Mouse (Mus musculus) CH12.LX (cell line): ENCODE data around the gene 1110017D15Rik. TPM values are rescaled to one million over a fixed set of nuclear protein-coding genes. Genes with fewer than 3 reads are reported as not detected.

Experiments
- DNase-seq: peaks from one replicate; pipeline ENCODE4 v3.0.0-alpha.2; 2013; ENCODE audit errors: extremely low read depth
- H3K27ac ChIP-seq: 2 replicates; pipeline ENCODE4 v1.5.1; 2012; ENCODE audit warnings: low read depth, mild to moderate bottlenecking, control low read depth, moderate library complexity; ENCODE audit not compliant: insufficient read depth
- H3K27me3 ChIP-seq: replicated peaks from 2 replicates; pipeline ENCODE3; 2012; ENCODE audit warnings: inconsistent platforms
- H3K36me3 ChIP-seq, 2 experiments: replicated peaks in 1 of 2; 2 replicates each; pipeline versions ENCODE3 to v1.6.1; 2012; ENCODE audit warnings: inconsistent platforms in 1 of 2, low read length in 1 of 2, mild to moderate bottlenecking in 1 of 2, mixed read lengths in 1 of 2, moderate library complexity in 1 of 2; ENCODE audit not compliant: control insufficient read depth in 1 of 2, insufficient read depth in 1 of 2
- H3K4me1 ChIP-seq, 2 experiments: 2 replicates each; pipeline ENCODE4 v1.6.1; 2012; ENCODE audit warnings: inconsistent platforms in 1 of 2, moderate library complexity in 1 of 2; ENCODE audit not compliant: insufficient read depth in 2 of 2, control insufficient read depth in 1 of 2
- H3K4me2 ChIP-seq: 2 replicates; pipeline ENCODE4 v1.6.1; 2012; ENCODE audit warnings: low read depth, mild to moderate bottlenecking, control low read depth; ENCODE audit not compliant: poor library complexity, insufficient read depth, severe bottlenecking
- H3K4me3 ChIP-seq, 3 experiments: fragments of 150-350 bp in 1 of 3; sonication (generic) in 1 of 3; replicated peaks in 1 of 3; 2 replicates each; pipeline versions ENCODE3 to v1.5.1; 2011 to 2012; ENCODE audit warnings: low read depth in 2 of 3, low read length in 2 of 3, mild to moderate bottlenecking in 2 of 3, moderate library complexity in 2 of 3, control low read depth in 1 of 3, improper control_type of control experiment in 1 of 3, inconsistent platforms in 1 of 3, mixed read lengths in 1 of 3; ENCODE audit not compliant: poor library complexity in 1 of 3
- H3K79me2 ChIP-seq: replicated peaks from 2 replicates; pipeline ENCODE4 v1.6.1; 2012; ENCODE audit warnings: mild to moderate bottlenecking, moderate library complexity; ENCODE audit not compliant: control insufficient read depth, poor library complexity, insufficient read depth, severe bottlenecking; ENCODE audit errors: extremely low read depth
- H3K9ac ChIP-seq: 2 replicates; pipeline ENCODE4 v1.6.1; 2012; ENCODE audit warnings: low read depth, mild to moderate bottlenecking, control low read depth, moderate library complexity; ENCODE audit not compliant: insufficient read depth
- H3K9me3 ChIP-seq: replicated peaks from 2 replicates; pipeline ENCODE3; 2012; ENCODE audit warnings: low read length, inconsistent platforms, mixed read lengths
- CHD1 ChIP-seq: IDR thresholded peaks from 2 replicates; pipeline ENCODE4 v1.6.1; 2012; ENCODE audit warnings: low read depth, low read length, improper control_type of control experiment, inconsistent platforms
- CHD2 ChIP-seq: IDR thresholded peaks from 2 replicates; pipeline ENCODE4 v1.6.1; 2011; ENCODE audit warnings: low read length, improper control_type of control experiment
- CTCF ChIP-seq, 2 experiments: IDR thresholded peaks in 1 of 2; conservative IDR thresholded peaks in 1 of 2; 2 replicates each; pipeline ENCODE4 v1.5.1; 2011 to 2012; ENCODE audit warnings: low read depth in 2 of 2, low read length in 2 of 2, improper control_type of control experiment in 1 of 2, inconsistent platforms in 1 of 2, mild to moderate bottlenecking in 1 of 2, moderate library complexity in 1 of 2
- ETS1 ChIP-seq: conservative IDR thresholded peaks from 2 replicates; pipeline ENCODE4 v1.6.1; 2012; ENCODE audit warnings: low read depth, mild to moderate bottlenecking, inconsistent platforms, low read length, improper control_type of control experiment, moderate library complexity
- IRF4 ChIP-seq: IDR thresholded peaks from 2 replicates; pipeline ENCODE4 v1.6.1; 2014; ENCODE audit warnings: low read depth, mild to moderate bottlenecking, inconsistent platforms, low read length, improper control_type of control experiment
- KAT2A ChIP-seq: IDR thresholded peaks from 2 replicates; pipeline ENCODE4 v1.6.1; 2012; ENCODE audit warnings: low read length, improper control_type of control experiment, inconsistent platforms; ENCODE audit not compliant: insufficient replicate concordance
- MAFK ChIP-seq: IDR thresholded peaks from 2 replicates; pipeline ENCODE4 v1.6.1; 2011; ENCODE audit warnings: low read length, improper control_type of control experiment; ENCODE audit not compliant: insufficient replicate concordance
- MAX ChIP-seq: IDR thresholded peaks from 2 replicates; pipeline ENCODE4 v1.6.1; 2011; ENCODE audit warnings: low read length, improper control_type of control experiment
- MAZ ChIP-seq: IDR thresholded peaks from 2 replicates; pipeline ENCODE4 v1.6.1; 2012; ENCODE audit warnings: low read depth, mild to moderate bottlenecking, inconsistent platforms, low read length, improper control_type of control experiment, moderate library complexity
- MEF2A ChIP-seq: IDR thresholded peaks from 2 replicates; pipeline ENCODE4 v1.6.1; 2014; ENCODE audit warnings: low read depth, mild to moderate bottlenecking, inconsistent platforms, low read length, improper control_type of control experiment, borderline replicate concordance
- NELFE ChIP-seq: IDR thresholded peaks from 2 replicates; pipeline ENCODE4 v1.6.1; 2011; ENCODE audit warnings: low read depth, low read length, improper control_type of control experiment
- NRF1 ChIP-seq: IDR thresholded peaks from 2 replicates; pipeline ENCODE4 v1.6.1; 2014; ENCODE audit warnings: low read depth, mild to moderate bottlenecking, inconsistent platforms, low read length, improper control_type of control experiment, moderate library complexity
- RCOR1 ChIP-seq: conservative IDR thresholded peaks from 2 replicates; pipeline ENCODE4 v1.6.1; 2012; ENCODE audit warnings: low read depth, mild to moderate bottlenecking, inconsistent platforms, low read length, improper control_type of control experiment
- SIN3A ChIP-seq: IDR thresholded peaks from 2 replicates; pipeline ENCODE4 v1.6.1; 2012; ENCODE audit warnings: low read length, improper control_type of control experiment, inconsistent platforms
- TBP ChIP-seq: conservative IDR thresholded peaks from 2 replicates; pipeline ENCODE4 v1.6.1; 2011; ENCODE audit warnings: low read depth, low read length, improper control_type of control experiment
- ZC3H11A ChIP-seq: IDR thresholded peaks from 2 replicates; pipeline ENCODE4 v1.6.1; 2012; ENCODE audit warnings: low read depth, mild to moderate bottlenecking, inconsistent platforms, low read length, improper control_type of control experiment
- ZKSCAN1 ChIP-seq: IDR thresholded peaks from 2 replicates; pipeline ENCODE4 v1.6.1; 2012; ENCODE audit warnings: low read depth, inconsistent platforms, low read length, improper control_type of control experiment, borderline replicate concordance
- ZMIZ1 ChIP-seq: IDR thresholded peaks from 2 replicates; pipeline ENCODE4 v1.6.1; 2012; ENCODE audit warnings: low read depth, mild to moderate bottlenecking, inconsistent platforms, low read length, improper control_type of control experiment
- ZNF384 ChIP-seq: IDR thresholded peaks from 2 replicates; pipeline ENCODE4 v1.6.1; 2012; ENCODE audit warnings: low read depth, low read length, improper control_type of control experiment, inconsistent platforms
- dilution Hi-C: fragments of 300-500 bp; cut with MboI; formaldehyde crosslinking; loops from 2 replicates; pipeline ENCODE4 v1.14.3; 2020; ENCODE audit warnings: low sequenced_read_pairs; ENCODE audit not compliant: extremely low pct_unique_long_range_greater_than_20kb, extremely low pct_ligation_motif_present
- in situ Hi-C: fragments of 300-500 bp; cut with MboI; formaldehyde crosslinking; loops from 3 replicates; pipeline ENCODE4 v1.14.3; 2019; ENCODE audit warnings: low sequenced_read_pairs, low pct_ligation_motif_present, low pct_unique_long_range_greater_than_20kb, mixed read lengths
- polyA plus RNA-seq: library from polyadenylated mRNA; unstranded; fragments of >175 nt; gene quantifications from 2 replicates; pipeline ENCODE4 v1.2.1, GENCODE M21; 2012; ENCODE audit warnings: low read depth; ENCODE audit not compliant: insufficient read length
- total RNA-seq, 2 experiments: library from RNA; depleted of rRNA; stranded (reverse); fragments of 300-350 nt in 1 of 2; fragments of >200 nt in 1 of 2; gene quantifications; 2 replicates each; pipeline ENCODE4 v1.2.3; 2012 to 2014

Gene 1110017D15Rik
- total and polyA plus RNA-seq, 3 experiments: not detected

DNA sequence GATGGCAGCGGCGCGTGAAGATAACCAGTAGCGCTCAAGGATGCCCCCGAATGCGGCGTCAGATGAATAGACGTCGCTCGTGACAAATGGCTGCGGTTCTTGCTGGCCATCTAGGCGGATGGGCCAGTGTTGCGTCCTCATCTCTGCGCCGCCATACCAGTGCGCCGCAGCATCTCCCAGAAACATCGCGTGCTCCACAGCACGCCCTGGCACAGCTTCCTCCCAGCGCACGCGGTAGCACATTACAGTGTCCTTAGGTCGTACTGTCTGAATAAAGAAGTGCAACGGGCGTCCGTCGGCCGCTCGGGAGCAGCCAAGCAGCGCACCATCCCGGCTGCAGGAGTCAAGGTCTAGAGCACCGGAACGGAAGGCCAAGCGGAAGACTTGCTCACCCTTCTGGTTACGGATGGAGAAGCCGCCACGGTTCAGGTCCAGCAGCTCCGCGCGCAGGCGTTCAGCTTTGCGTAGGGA lies 18.2 kb downstream of the 1110017D15Rik start:
- Histone ChIP-seq H3K9ac (no peak overlapping the region), H3K79me2 (no peaks in the 10 kb centered on the region), H3K4me3 (no peak overlapping the region), H3K27ac (no peak overlapping the region), H3K9me3 (peaks cover 19% of the 10 kb centered on the region), H3K4me2 (no peak overlapping the region), H3K27me3 (peaks cover 38% of the 10 kb centered on the region), H3K36me3 (no peaks in the 10 kb centered on the region), H3K4me1 (no peaks in the 10 kb centered on the region)
- TF ChIP-seq CTCF (conservative IDR thresholded peaks at IDR 0.05 in 1 of 2, IDR thresholded peaks at IDR 0.05 in 1 of 2; ENCODE audit: low read depth in 2 of 2, low read length in 2 of 2): no peak
- dilution Hi-C loops: no loop called here
- no peak for DNase-seq
- in situ Hi-C loops: no loop called here

GRCm38 (mm10) chr4:41497995-41498845 lies 18.9 kb downstream of the 1110017D15Rik start:
- Histone ChIP-seq H3K27ac (no peak overlapping the region), H3K27me3 (peaks cover 39% of the 10 kb centered on the region), H3K9ac (no peak overlapping the region), H3K79me2 (no peaks in the 10 kb centered on the region), H3K9me3 (peaks cover 16% of the 10 kb centered on the region), H3K4me1 (no peaks in the 10 kb centered on the region), H3K4me3 (no peak overlapping the region), H3K4me2 (no peak overlapping the region), H3K36me3 (no peaks in the 10 kb centered on the region)
- DNase-seq: no peak
- dilution Hi-C loops (no loop called here), in situ Hi-C loops (no loop called here)
- TF ChIP-seq TBP (no peak), ZC3H11A (no peak), IRF4 (no peak), ETS1 (no peak), MAFK (no peak), MAX (no peak), MAZ (no peak), MEF2A (no peak), NELFE (no peak), NRF1 (no peak), ZMIZ1 (no peak), SIN3A (no peak), CHD1 (no peak), ZKSCAN1 (no peak), CHD2 (no peak), KAT2A (no peak), RCOR1 (no peak), ZNF384 (no peak)
